Mouse (Mus musculus): ENCODE measurements around the gene Kcnh5.

GRCm38 (mm10) chr12:75179491-75179890 lies 2.4 kb upstream of the Kcnh5 start:
- no peak for TF ChIP-seq GATA1 (IDR thresholded peaks at IDR 0.05; ENCODE audit: borderline replicate concordance, low read length)
- TF ChIP-seq FLI1 (IDR thresholded peaks at IDR 0.05; ENCODE audit: low read length) = no peak
